Mouse (Mus musculus) intestine, embryonic 15.5 days (tissue): ENCODE results near the gene Lhb. TPM values are rescaled to one million over a fixed set of nuclear protein-coding genes. Genes with fewer than 3 reads are reported as not detected.
"Not testable (repeated sequence)": the region's sequence is repeated elsewhere in the genome, so short reads cannot be mapped to it uniquely, and the experiment has no call there.

Experiments
- ATAC-seq: fragments of 200-750 bp; cut with Nextera tagmentation; 2 replicates; pipeline ENCODE4 v1.8.0; 2017; ENCODE audit warnings: moderate TSS enrichment, moderate library complexity
- H3K27ac ChIP-seq: fragments of 300-500 bp; sonication (generic); 2 replicates; pipeline ENCODE4 v1.5.1; 2015; ENCODE audit warnings: mild to moderate bottlenecking, inconsistent platforms
- H3K27me3 ChIP-seq: fragments of 300-500 bp; sonication (generic); replicated peaks from 2 replicates; pipeline ENCODE4 v1.6.1; 2015; ENCODE audit warnings: inconsistent platforms
- H3K36me3 ChIP-seq: fragments of 300-500 bp; sonication (generic); 2 replicates; pipeline ENCODE4 v1.6.1; 2015; ENCODE audit warnings: inconsistent platforms
- H3K4me1 ChIP-seq: fragments of 300-500 bp; sonication (generic); replicated peaks from 2 replicates; pipeline ENCODE4 v1.6.1; 2015; ENCODE audit warnings: inconsistent platforms
- H3K4me2 ChIP-seq: fragments of 300-500 bp; sonication (generic); replicated peaks from 2 replicates; pipeline ENCODE4 v1.6.1; 2015; ENCODE audit warnings: mild to moderate bottlenecking, inconsistent platforms
- H3K4me3 ChIP-seq: fragments of 300-500 bp; sonication (generic); replicated peaks from 2 replicates; pipeline ENCODE4 v1.5.1; 2015; ENCODE audit warnings: inconsistent platforms
- H3K9ac ChIP-seq: fragments of 300-500 bp; sonication (generic); 2 replicates; pipeline ENCODE4 v1.6.1; 2015; ENCODE audit warnings: inconsistent platforms
- H3K9me3 ChIP-seq: fragments of 300-500 bp; sonication (generic); 2 replicates; pipeline ENCODE4 v1.6.1; 2016; ENCODE audit warnings: inconsistent platforms
- WGBS: fragments of 180-500 bp; shearing (Covaris S2); methylation state at CpG from one replicate; pipeline ENCODE4 v1.1.7; 2015; 5-methylcytosine and 5-hydroxymethylcytosine counted together
- polyA plus RNA-seq: library from polyadenylated mRNA; unstranded; fragments of >200 nt; fragmentation: Nextera tagmentation; extraction: Ambion mirVana; gene quantifications from 2 replicates; pipeline ENCODE4 v1.2.1, GENCODE M21; 2015

The Lhb gene
- polyA plus RNA-seq: 0.27 and 0.52 TPM in 2 replicates

DNA sequence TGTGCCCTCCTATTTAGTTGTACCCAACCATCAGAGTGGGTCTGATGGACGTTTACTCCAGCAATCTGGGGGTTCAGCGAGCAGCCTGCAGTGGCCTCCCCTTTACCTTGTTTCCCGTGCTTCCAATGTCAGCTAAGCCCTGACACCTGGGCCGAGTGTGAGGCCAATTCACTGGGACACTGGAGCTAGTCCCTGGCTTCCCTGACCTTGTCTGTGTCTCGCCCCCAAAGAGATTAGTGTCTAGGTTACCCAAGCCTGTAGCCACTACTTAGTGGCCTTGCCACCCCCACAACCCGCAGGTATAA is at the start of gene Lhb:
Gene Lhb, plus strand, starts transcription at position 206 of the 305 bp plus-strand sequence.
- WGBS: 58% methylated on average over 6 of the region's 6 CpGs
- peaks cover 36% of the 10 kb centered on the region for H3K36me3 ChIP-seq
- no peak for ATAC-seq

DNA sequence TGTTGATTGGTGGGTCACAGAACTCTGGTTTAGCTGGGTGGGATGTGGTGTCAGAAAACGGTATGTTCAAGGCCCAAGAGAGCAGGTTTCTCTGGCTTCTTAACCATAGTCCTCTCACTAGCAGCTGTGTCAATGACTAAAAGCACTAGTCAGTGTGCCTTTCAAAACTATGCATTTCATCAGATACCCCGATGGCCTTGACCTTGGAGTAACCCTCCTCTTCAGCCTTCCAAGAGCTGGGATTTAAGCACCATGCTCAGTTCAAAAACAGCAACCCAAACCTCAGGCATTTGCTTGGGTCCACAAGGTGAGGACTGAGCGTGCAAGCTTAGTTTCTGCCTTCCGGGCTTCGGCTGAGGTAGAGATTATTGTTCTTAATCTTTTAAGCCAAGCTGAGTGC is 48.2 kb upstream of the Lhb start:
- ATAC-seq: no peak
- H3K27me3 ChIP-seq: peaks cover 10% of the 10 kb centered on the region
- no peak overlapping the region for H3K4me3 ChIP-seq
- H3K36me3 ChIP-seq: peaks cover 26% of the 10 kb centered on the region
- no peaks in the 10 kb centered on the region for H3K9me3 ChIP-seq
- H3K4me2 ChIP-seq: no peak overlapping the region
- WGBS: 79% methylated on average over 5 of the region's 5 CpGs
- no peak overlapping the region for H3K27ac ChIP-seq
- H3K9ac ChIP-seq: no peak overlapping the region
- H3K4me1 ChIP-seq: peaks cover 14% of the 10 kb centered on the region

More for the DNA sequence above, at the start of gene Lhb:
- Histone ChIP-seq H3K27me3 (peaks cover 15% of the 10 kb centered on the region), H3K4me2 (peak within 1 kb of the TSS; percentile 31; the same call in 1 of the 2 replicates), H3K4me1 (peaks cover 13% of the 10 kb centered on the region), H3K9ac (0 out of 2 replicates have a peak within 1 kb of the TSS, but pooled peaks have one; percentile 13), H3K27ac (no peak within 1 kb of the TSS), H3K9me3 (no peaks in the 10 kb centered on the region), H3K4me3 (no peak within 1 kb of the TSS)

DNA sequence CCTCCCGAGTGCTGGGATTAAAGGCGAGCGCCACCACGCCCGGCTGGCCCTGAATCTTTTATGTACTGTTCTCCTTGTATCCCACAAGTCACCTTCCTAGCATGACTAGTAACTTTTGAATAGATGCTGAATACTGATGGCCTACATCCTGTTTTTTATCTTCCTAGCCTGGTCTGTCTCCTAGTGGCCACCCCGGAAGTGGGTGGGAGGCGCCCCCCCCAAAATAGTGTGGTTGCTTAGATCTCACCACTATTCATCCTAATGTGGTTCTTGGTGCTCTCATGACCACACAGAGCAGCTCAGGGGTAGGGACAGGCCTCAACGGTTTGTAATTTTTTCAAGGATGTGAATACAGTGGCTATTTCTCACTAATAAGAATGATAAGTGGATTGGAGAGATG is 46.0 kb upstream of the Lhb start:
- no peaks in the 10 kb centered on the region; the same call in 1 of the 2 replicates for H3K27me3 ChIP-seq
- WGBS: 94% methylated on average over 8 of the region's 8 CpGs
- no peak overlapping the region for H3K27ac ChIP-seq
- no peak overlapping the region for H3K9ac ChIP-seq
- H3K4me3 ChIP-seq: no peak overlapping the region
- ATAC-seq: no peak
- H3K9me3 ChIP-seq: no peaks in the 10 kb centered on the region
- H3K4me2 ChIP-seq: no peak overlapping the region
- peaks cover 43% of the 10 kb centered on the region for H3K36me3 ChIP-seq
- peaks cover 6% of the 10 kb centered on the region for H3K4me1 ChIP-seq

DNA sequence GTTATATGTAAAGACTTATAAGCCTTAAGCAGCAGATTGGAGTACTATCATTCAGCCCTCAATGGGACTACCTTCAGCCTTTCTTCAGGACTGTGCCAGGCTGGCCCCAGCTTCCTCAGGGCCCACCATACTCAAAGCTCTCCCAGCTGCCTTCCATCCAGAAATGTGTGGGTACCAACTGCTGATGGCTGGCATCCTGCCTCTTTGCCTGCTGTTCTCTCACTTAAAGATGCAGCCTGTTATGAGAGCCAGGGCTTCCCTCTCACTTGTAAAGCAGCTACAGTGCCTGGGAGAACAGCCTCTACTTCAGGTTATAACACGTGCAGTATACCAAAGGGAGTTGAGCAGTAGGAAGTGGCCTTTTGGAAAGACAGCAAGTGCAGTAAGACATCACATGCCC is 44.6 kb upstream of the Lhb start:
- H3K4me1 ChIP-seq: no peaks in the 10 kb centered on the region
- 87% methylated on average over 1 of the region's 1 CpGs for WGBS
- H3K9ac ChIP-seq: no peak overlapping the region
- no peak overlapping the region for H3K4me3 ChIP-seq
- H3K4me2 ChIP-seq: no peak overlapping the region
- ATAC-seq: no peak
- H3K36me3 ChIP-seq: peaks cover 56% of the 10 kb centered on the region
- H3K27me3 ChIP-seq: no peaks in the 10 kb centered on the region
- H3K27ac ChIP-seq: no peak overlapping the region
- H3K9me3 ChIP-seq: no peaks in the 10 kb centered on the region

- no peak overlapping the region for H3K4me3 ChIP-seq
- 85% methylated on average over 3 of the region's 3 CpGs for WGBS
- ATAC-seq: no peak
Measured at GRCm38 (mm10) chr7:45386077-45386476, 34.5 kb upstream of the Lhb start.

GRCm38 (mm10) chr7:45395129-45395541 is 25.5 kb upstream of the Lhb start:
- Histone ChIP-seq H3K4me1 (peaks cover 13% of the 10 kb centered on the region), H3K27ac (peak overlapping the region; percentile 98), H3K9ac (peak overlapping the region; percentile 91), H3K4me2 (peak overlapping the region; percentile 89), H3K27me3 (no peaks in the 10 kb centered on the region), H3K9me3 (no peaks in the 10 kb centered on the region), H3K36me3 (peaks cover 9% of the 10 kb centered on the region), H3K4me3 (peak overlapping the region; percentile 79)
- peak; percentile 85 for ATAC-seq
- under 1% methylated on average over 19 of the region's 20 CpGs for WGBS

More at GRCm38 (mm10) chr7:45386077-45386476, 34.5 kb upstream of the Lhb start:
- no peak overlapping the region for H3K9ac ChIP-seq
- H3K36me3 ChIP-seq: peaks cover 60% of the 10 kb centered on the region
- no peaks in the 10 kb centered on the region for H3K4me1 ChIP-seq
- H3K27ac ChIP-seq: no peak overlapping the region
- no peaks in the 10 kb centered on the region for H3K9me3 ChIP-seq
- H3K27me3 ChIP-seq: no peaks in the 10 kb centered on the region
- no peak overlapping the region for H3K4me2 ChIP-seq

DNA sequence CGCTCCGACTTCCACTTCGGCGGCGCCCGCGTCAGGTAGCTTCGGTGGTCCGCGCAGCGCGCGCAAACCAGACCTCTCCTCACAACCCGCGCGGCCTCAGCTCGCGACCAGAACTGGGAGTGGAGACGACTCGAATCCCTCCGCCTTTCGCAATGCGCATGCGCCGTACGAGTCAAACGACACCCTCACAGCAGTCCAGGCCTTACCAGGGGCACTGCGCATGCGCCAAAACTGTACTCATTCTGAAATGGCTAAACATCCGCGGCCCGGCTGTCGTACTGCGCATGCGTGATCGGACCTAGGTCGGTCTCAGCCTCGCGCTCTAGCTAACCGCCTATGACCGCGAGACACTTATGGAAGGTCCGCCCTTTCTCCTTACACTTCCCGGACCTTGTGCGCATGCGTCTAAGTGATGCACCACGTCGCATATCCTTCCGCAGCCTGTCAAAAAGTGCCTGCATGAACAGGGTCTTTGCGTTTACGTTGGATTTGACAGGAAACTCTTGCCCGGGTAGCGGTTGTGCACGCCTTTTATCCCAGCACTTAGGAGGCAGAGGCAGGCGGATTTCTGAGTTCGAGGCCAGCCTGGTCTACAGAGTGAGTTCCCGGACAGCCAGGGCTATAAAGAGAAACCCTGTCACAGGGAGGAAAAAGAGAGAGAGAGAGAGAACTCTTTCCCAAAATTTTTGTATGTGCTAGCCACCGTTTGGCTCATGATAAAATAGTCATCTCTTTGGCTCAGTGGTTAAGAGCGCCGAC is 24.9 kb upstream of the Lhb start, which contains the start of gene Snrnp70:
Gene Snrnp70, minus strand, starts transcription at position 165 of the 759 bp plus-strand sequence.
- peak; percentile 98 for ATAC-seq
- H3K4me1 ChIP-seq: peaks cover 13% of the 10 kb centered on the region
- WGBS: under 1% methylated on average over 60 of the region's 60 CpGs

DNA sequence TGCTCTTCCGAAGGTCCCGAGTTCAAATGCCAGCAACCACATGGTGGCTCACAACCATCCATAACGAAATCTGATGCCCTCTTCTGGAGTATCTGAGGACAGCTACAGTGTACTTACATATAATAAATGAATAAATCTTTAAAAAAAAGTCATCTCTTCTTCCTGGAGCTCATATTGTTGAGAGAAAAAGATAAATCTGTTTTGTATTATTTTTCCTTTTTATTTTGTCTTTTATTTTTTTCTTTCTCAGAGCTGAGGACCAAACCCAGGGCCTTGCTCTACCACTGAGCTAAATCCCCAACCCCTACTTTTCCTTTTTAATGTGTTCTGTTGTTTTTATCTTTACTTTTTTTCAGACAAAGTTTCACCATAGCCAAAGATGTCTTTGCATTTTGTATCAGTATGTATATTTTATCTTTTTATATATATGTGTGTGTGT is 24.3 kb upstream of the Lhb start:
- Histone ChIP-seq H3K4me2 (peak overlapping the region; percentile 58), H3K4me3 (peak overlapping the region; percentile 40), H3K9ac (peak overlapping the region; percentile 52), H3K4me1 (peaks cover 13% of the 10 kb centered on the region), H3K27ac (0 out of 2 replicates have a peak overlapping the region, but pooled peaks have one; percentile 74)
- H3K36me3 ChIP-seq, H3K27me3 ChIP-seq, H3K9me3 ChIP-seq: not testable (repeated sequence)
- 0% methylated on average over 3 of the region's 3 CpGs for WGBS
- ATAC-seq: peak; percentile 51

More for the DNA sequence above, 24.9 kb upstream of the Lhb start, which contains the start of gene Snrnp70:
- Histone ChIP-seq H3K9me3 (no peaks in the 10 kb centered on the region), H3K27ac (peak within 1 kb of the TSS; percentile 98), H3K9ac (peak within 1 kb of the TSS; percentile 91), H3K36me3 (peaks cover 9% of the 10 kb centered on the region), H3K4me2 (peak within 1 kb of the TSS; percentile 89), H3K27me3 (no peaks in the 10 kb centered on the region), H3K4me3 (peak within 1 kb of the TSS; percentile 79)

- 73% methylated on average over 2 of the region's 2 CpGs for WGBS
Measured at GRCm38 (mm10) chr7:45396787-45397186, 23.8 kb upstream of the Lhb start.

GRCm38 (mm10) chr7:45401521-45402085 is 19.0 kb upstream of the Lhb start:
- Histone ChIP-seq H3K27ac (no peak overlapping the region), H3K4me3 (no peak overlapping the region), H3K9me3 (no peaks in the 10 kb centered on the region), H3K9ac (no peak overlapping the region), H3K4me1 (peaks cover 5% of the 10 kb centered on the region), H3K27me3 (peaks cover 15% of the 10 kb centered on the region), H3K36me3 (no peaks in the 10 kb centered on the region), H3K4me2 (no peak overlapping the region)
- ATAC-seq: no peak
- 66% methylated on average over 10 of the region's 10 CpGs for WGBS

More at GRCm38 (mm10) chr7:45396787-45397186, 23.8 kb upstream of the Lhb start:
- peaks cover 13% of the 10 kb centered on the region for H3K4me1 ChIP-seq
- no peak overlapping the region for H3K4me3 ChIP-seq
- no peak overlapping the region for H3K27ac ChIP-seq
- H3K4me2 ChIP-seq: no peak overlapping the region
- no peaks in the 10 kb centered on the region for H3K27me3 ChIP-seq
- H3K9me3 ChIP-seq: no peaks in the 10 kb centered on the region
- H3K9ac ChIP-seq: no peak overlapping the region
- ATAC-seq: no peak
- peaks cover 5% of the 10 kb centered on the region; the same call in 1 of the 2 replicates for H3K36me3 ChIP-seq

DNA sequence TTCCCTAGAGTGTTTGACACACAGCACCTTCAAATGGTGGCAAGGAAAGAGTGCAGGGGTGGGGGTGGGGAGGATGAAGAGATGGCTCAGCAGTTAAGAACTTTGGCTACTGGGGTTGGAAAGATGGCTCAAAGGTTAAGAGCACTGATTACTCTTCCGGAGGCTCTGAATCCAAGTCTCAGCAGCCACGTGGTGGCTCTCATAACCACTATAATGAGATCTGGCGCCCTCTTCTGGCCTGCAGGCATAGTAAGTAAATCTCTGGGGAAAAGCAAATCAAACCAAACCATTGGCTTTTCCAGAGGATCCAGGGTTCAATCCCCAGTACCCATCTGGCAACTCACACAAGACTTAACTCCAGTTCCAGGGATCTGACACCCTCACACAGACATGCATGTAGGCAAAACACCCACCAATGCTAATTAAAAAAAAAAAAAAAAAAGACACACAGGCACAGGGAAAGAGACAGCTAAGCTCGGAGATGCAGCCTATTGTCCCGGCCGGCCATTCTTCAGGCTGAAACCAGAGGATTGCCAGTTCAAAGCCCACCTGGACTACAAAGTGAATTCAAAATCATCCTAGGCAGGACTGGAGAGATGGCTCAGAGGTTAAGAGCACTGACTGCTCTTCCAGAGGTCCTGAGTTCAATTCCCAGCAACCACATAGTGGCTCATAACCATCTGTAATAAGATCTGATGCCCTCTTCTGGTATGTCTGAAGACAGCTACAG is 16.9 kb upstream of the Lhb start:
- H3K9me3 ChIP-seq: no peaks in the 10 kb centered on the region
- H3K9ac ChIP-seq: no peak overlapping the region
- H3K4me1 ChIP-seq: peaks cover 8% of the 10 kb centered on the region
- H3K27ac ChIP-seq: no peak overlapping the region
- no peak overlapping the region for H3K4me2 ChIP-seq
- peaks cover 36% of the 10 kb centered on the region for H3K27me3 ChIP-seq
- H3K4me3 ChIP-seq: no peak overlapping the region
- ATAC-seq: peak; percentile 21; the same call in 1 of the 2 replicates
- 46% methylated on average over 6 of the region's 6 CpGs for WGBS
- H3K36me3 ChIP-seq: no peaks in the 10 kb centered on the region
